Mouse (Mus musculus) inflammation-experienced regulatory T-cells (primary cell): Measurements from ENCODE around the gene Cypt3. TPM values are rescaled to one million over a fixed set of nuclear protein-coding genes. Genes with fewer than 3 reads are reported as not detected.

ENCODE experiments used
- polyA plus RNA-seq, 2 experiments: library from polyadenylated mRNA; unstranded; fragments of 100-300 nt; shearing (Covaris generic); gene quantifications; one replicate each; pipeline ENCODE4 v1.2.1; 2017

Cypt3 gene
- polyA plus RNA-seq: under 1 TPM in 1 of 2 experiments, not detected in 1; 0.48 TPM

DNA sequence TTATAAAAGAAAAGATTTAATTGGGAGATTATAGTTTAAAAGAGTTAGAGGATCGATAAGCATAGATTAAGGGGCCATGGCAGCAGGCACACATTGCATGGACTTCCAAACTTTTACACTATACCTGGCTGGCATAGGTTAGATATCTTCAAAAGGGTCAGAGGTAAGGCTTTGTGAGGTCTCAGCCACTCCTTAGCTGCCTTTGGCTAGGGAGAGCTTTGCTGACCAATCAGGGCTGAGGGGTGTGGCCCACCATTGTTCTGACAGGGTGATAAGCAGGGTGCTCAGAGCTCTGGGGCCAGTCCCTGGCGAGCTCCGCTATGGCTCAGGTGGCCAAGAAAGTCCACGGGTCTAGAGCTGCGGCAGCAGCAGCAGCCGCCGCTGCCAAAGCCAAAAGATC, at the start of gene Cypt3:
TSS of gene Cypt3 (plus strand) at position 301 of the 400 bp plus-strand sequence.

Other genes with a start within 250 kb of the Cypt3 start
- 1 to 10 TPM; 8.1 to 9.6 TPM for gene Ubqln2, start 60.4 kb upstream of the Cypt3 start, polyA plus RNA-seq
- under 1 TPM in 1 of 2 experiments, not detected in 1; 0.83 TPM for gene Kctd12b, start 137.8 kb downstream of the Cypt3 start, polyA plus RNA-seq
- gene Nbdy, start 165.0 kb downstream of the Cypt3 start, polyA plus RNA-seq: 10 to 100 TPM; 52.3 to 62.6 TPM